Mouse (Mus musculus): ENCODE results near the gene Luc7l2.

DNA sequence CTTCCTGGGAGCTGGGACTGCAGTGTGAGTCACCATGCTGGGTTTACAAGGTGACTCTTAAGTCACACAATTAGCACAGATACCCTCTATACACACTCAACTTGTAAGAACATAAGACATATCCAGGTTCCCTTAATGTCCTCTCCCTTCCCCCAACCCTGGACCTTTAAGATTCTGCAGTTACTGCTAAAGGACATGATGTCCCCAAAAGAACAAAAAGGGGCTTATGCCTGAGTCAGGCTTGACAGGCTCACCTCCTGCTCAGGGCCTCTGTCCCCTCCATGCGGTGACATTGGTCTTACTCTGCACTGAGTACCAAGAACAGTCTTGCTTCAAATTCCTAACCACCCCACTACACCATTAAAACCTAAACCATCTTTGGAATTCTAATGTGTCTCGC, 81.7 kb downstream of the Luc7l2 start:
- TF ChIP-seq POLR2A (IDR thresholded peaks at IDR 0.05; ENCODE audit: borderline replicate concordance, insufficient read depth, low read length) (no peak), CTCF (IDR thresholded peaks at IDR 0.05; ENCODE audit: borderline replicate concordance, insufficient read depth, low read depth, low read length) (no peak)
